Mouse (Mus musculus): ENCODE measurements around the gene Aldh3a1.

GRCm38 (mm10) chr11:61181624-61182023 lies 25.7 kb upstream of the Aldh3a1 start:
- no peak for TF ChIP-seq ZNF384 (IDR thresholded peaks at IDR 0.05; ENCODE audit: low read depth, low read length)
- no peak for TF ChIP-seq MYC (IDR thresholded peaks at IDR 0.05; ENCODE audit: low read depth, low read length)
- no peak for TF ChIP-seq USF1 (IDR thresholded peaks at IDR 0.05; ENCODE audit: low read depth, low read length)
- TF ChIP-seq CTCF (IDR thresholded peaks at IDR 0.05 in 2 of 3, conservative IDR thresholded peaks at IDR 0.05 in 1 of 3; ENCODE audit: control insufficient read depth in 1 of 3, insufficient read depth in 1 of 3, low read depth in 2 of 3, low read length in 3 of 3, poor library complexity in 1 of 3, severe bottlenecking in 1 of 3), result no peak
- TF ChIP-seq POLR2A (IDR thresholded peaks at IDR 0.05; ENCODE audit: control insufficient read depth in 1 of 2, insufficient read depth in 1 of 2, low read depth in 1 of 2, low read length in 2 of 2, poor library complexity in 1 of 2), result no peak
- TF ChIP-seq KAT2A (conservative IDR thresholded peaks at IDR 0.05; ENCODE audit: low read depth, low read length), result no peak
- TF ChIP-seq CHD2 (IDR thresholded peaks at IDR 0.05; ENCODE audit: low read length), result no peak
